Mouse (Mus musculus) testis, adult 2 months (tissue): ENCODE results near the gene Zfp735. TPM values are rescaled to one million over a fixed set of nuclear protein-coding genes. Genes with fewer than 3 reads are reported as not detected.

Experiments
- H3K27ac ChIP-seq: fragments of 200-500 bp; 2 replicates; pipeline ENCODE4 v1.5.1; 2012; ENCODE audit warnings: low read depth, low read length; ENCODE audit not compliant: control insufficient read depth, insufficient read depth
- H3K27me3 ChIP-seq: fragments of 200-500 bp; 2 replicates; pipeline ENCODE4 v1.6.1; 2012; ENCODE audit warnings: mild to moderate bottlenecking, low read length, moderate library complexity; ENCODE audit not compliant: control insufficient read depth, insufficient read depth
- H3K36me3 ChIP-seq: fragments of 200-500 bp; 2 replicates; pipeline ENCODE4 v1.6.1; 2012; ENCODE audit warnings: mild to moderate bottlenecking, low read length; ENCODE audit not compliant: control insufficient read depth, insufficient read depth
- H3K4me1 ChIP-seq: fragments of 200-500 bp; 2 replicates; pipeline ENCODE4 v1.6.1; 2012; ENCODE audit warnings: low read length; ENCODE audit not compliant: control insufficient read depth, insufficient read depth
- H3K4me3 ChIP-seq: fragments of 200-500 bp; 2 replicates; pipeline ENCODE4 v1.5.1; 2012; ENCODE audit warnings: low read depth, mild to moderate bottlenecking, low read length, moderate library complexity, mixed read lengths; ENCODE audit not compliant: control insufficient read depth
- CTCF ChIP-seq: fragments of 200-500 bp; IDR thresholded peaks from 2 replicates; pipeline ENCODE4 v1.5.1; 2012; ENCODE audit warnings: low read depth, mild to moderate bottlenecking, inconsistent platforms, low read length, moderate library complexity; ENCODE audit not compliant: control insufficient read depth, insufficient read depth, insufficient replicate concordance
- POLR2A ChIP-seq: fragments of 200-500 bp; IDR thresholded peaks from 2 replicates; pipeline ENCODE4 v1.6.1; 2012; ENCODE audit warnings: low read depth, mild to moderate bottlenecking, inconsistent platforms, low read length, moderate library complexity; ENCODE audit not compliant: control insufficient read depth
- polyA plus RNA-seq: library from polyadenylated mRNA; depleted of rRNA; stranded (reverse); fragments of >200 nt; gene quantifications from 2 replicates; pipeline ENCODE4 v1.2.3, GENCODE M21; 2012; rRNA removed

Zfp735 gene
- 1.7 and 2.2 TPM in 2 replicates for polyA plus RNA-seq

- Histone ChIP-seq H3K27ac (no peak within 1 kb of the TSS), H3K4me3 (no peak within 1 kb of the TSS), H3K27me3 (no peaks in the 10 kb centered on the region), H3K36me3 (no peaks in the 10 kb centered on the region), H3K4me1 (no peaks in the 10 kb centered on the region)
- TF ChIP-seq CTCF, result no peak
These were observed at the start of gene Zfp735 for GRCm38 (mm10) chr11:73688478-73688877. Zfp735 (plus strand) TSS chr11:73688778.

- Histone ChIP-seq H3K4me3 (no peak overlapping the region), H3K36me3 (no peaks in the 10 kb centered on the region), H3K4me1 (no peaks in the 10 kb centered on the region), H3K27me3 (no peaks in the 10 kb centered on the region), H3K27ac (no peak overlapping the region)
- TF ChIP-seq POLR2A (no peak), CTCF (no peak)
These were observed 70.5 kb downstream of the Zfp735 start for GRCm38 (mm10) chr11:73759115-73759514.

Other genes with a start within 250 kb of the Zfp735 start
- not detected in 2 replicates for gene Olfr380, start 231.3 kb upstream of the Zfp735 start, polyA plus RNA-seq
- gene Olfr381, start 197.2 kb upstream of the Zfp735 start, polyA plus RNA-seq, result not detected in 2 replicates
- not detected in 2 replicates for gene Olfr382, start 171.6 kb upstream of the Zfp735 start, polyA plus RNA-seq
- not detected in 2 replicates for gene Olfr385, start 95.8 kb upstream of the Zfp735 start, polyA plus RNA-seq
- not detected in 2 replicates for gene Olfr384, start 90.2 kb upstream of the Zfp735 start, polyA plus RNA-seq
- gene Olfr389, start 91.9 kb downstream of the Zfp735 start, polyA plus RNA-seq, result not detected in 2 replicates
- not detected in 2 replicates for gene Olfr390, start 94.2 kb downstream of the Zfp735 start, polyA plus RNA-seq
- gene Olfr391-ps, start 114.3 kb downstream of the Zfp735 start, polyA plus RNA-seq, result not detected in 2 replicates
- gene Olfr392, start 128.3 kb downstream of the Zfp735 start, polyA plus RNA-seq, result not detected in 2 replicates
- gene Olfr393, start 162.7 kb downstream of the Zfp735 start, polyA plus RNA-seq, result not detected in 2 replicates
- gene Olfr394, start 202.0 kb downstream of the Zfp735 start, polyA plus RNA-seq, result not detected in 2 replicates
- gene Olfr395, start 220.5 kb downstream of the Zfp735 start, polyA plus RNA-seq, result not detected in 2 replicates
- gene Olfr23, start 247.9 kb downstream of the Zfp735 start, polyA plus RNA-seq, result 1.6 and 2.9 TPM in 2 replicates